Mouse (Mus musculus) intestine, embryonic 15.5 days (tissue): ENCODE data around the gene Ormdl3. TPM values are rescaled to one million over a fixed set of nuclear protein-coding genes. Genes with fewer than 3 reads are reported as not detected.

Experiments
- ATAC-seq: fragments of 200-750 bp; cut with Nextera tagmentation; 2 replicates; pipeline ENCODE4 v1.8.0; 2017; ENCODE audit warnings: moderate TSS enrichment, moderate library complexity
- H3K27ac ChIP-seq: fragments of 300-500 bp; sonication (generic); 2 replicates; pipeline ENCODE4 v1.5.1; 2015; ENCODE audit warnings: mild to moderate bottlenecking, inconsistent platforms
- H3K27me3 ChIP-seq: fragments of 300-500 bp; sonication (generic); replicated peaks from 2 replicates; pipeline ENCODE4 v1.6.1; 2015; ENCODE audit warnings: inconsistent platforms
- H3K36me3 ChIP-seq: fragments of 300-500 bp; sonication (generic); 2 replicates; pipeline ENCODE4 v1.6.1; 2015; ENCODE audit warnings: inconsistent platforms
- H3K4me1 ChIP-seq: fragments of 300-500 bp; sonication (generic); replicated peaks from 2 replicates; pipeline ENCODE4 v1.6.1; 2015; ENCODE audit warnings: inconsistent platforms
- H3K4me2 ChIP-seq: fragments of 300-500 bp; sonication (generic); replicated peaks from 2 replicates; pipeline ENCODE4 v1.6.1; 2015; ENCODE audit warnings: mild to moderate bottlenecking, inconsistent platforms
- H3K4me3 ChIP-seq: fragments of 300-500 bp; sonication (generic); replicated peaks from 2 replicates; pipeline ENCODE4 v1.5.1; 2015; ENCODE audit warnings: inconsistent platforms
- H3K9ac ChIP-seq: fragments of 300-500 bp; sonication (generic); 2 replicates; pipeline ENCODE4 v1.6.1; 2015; ENCODE audit warnings: inconsistent platforms
- H3K9me3 ChIP-seq: fragments of 300-500 bp; sonication (generic); 2 replicates; pipeline ENCODE4 v1.6.1; 2016; ENCODE audit warnings: inconsistent platforms
- WGBS: fragments of 180-500 bp; shearing (Covaris S2); methylation state at CpG from one replicate; pipeline ENCODE4 v1.1.7; 2015; 5-methylcytosine and 5-hydroxymethylcytosine counted together
- polyA plus RNA-seq: library from polyadenylated mRNA; unstranded; fragments of >200 nt; fragmentation: Nextera tagmentation; extraction: Ambion mirVana; gene quantifications from 2 replicates; pipeline ENCODE4 v1.2.1, GENCODE M21; 2015

The Ormdl3 gene
- polyA plus RNA-seq, 1 experiment from 2014 or later = 50.5 TPM

DNA sequence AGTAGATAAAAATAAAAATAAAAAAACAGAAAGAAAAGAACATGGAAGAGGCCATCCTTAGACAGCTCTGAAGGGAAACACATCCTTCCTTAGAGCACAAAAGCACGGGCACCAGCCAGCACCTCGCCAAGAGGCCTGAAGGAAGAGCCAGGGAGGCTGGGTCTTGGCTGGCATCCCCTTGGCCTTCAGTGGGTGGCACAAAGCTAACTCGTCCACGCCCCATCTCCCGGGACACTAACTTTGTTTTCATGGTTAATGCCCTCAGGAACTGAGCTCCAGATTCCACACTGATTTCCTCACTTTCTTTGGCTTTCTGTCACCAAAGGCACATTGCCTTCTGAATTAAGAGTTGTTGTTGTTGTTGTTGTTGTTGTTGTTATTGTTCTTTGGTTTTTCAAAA lies 9.4 kb downstream of the Ormdl3 start:
- ATAC-seq = no peak
- Histone ChIP-seq H3K9ac (no peak overlapping the region), H3K4me2 (no peak overlapping the region), H3K4me1 (peaks cover 15% of the 10 kb centered on the region), H3K4me3 (no peak overlapping the region), H3K27me3 (no peaks in the 10 kb centered on the region), H3K36me3 (peaks cover 11% of the 10 kb centered on the region; the same call in 1 of the 2 replicates), H3K27ac (no peak overlapping the region), H3K9me3 (no peaks in the 10 kb centered on the region)
- 91% methylated on average over 5 of the region's 5 CpGs for WGBS

DNA sequence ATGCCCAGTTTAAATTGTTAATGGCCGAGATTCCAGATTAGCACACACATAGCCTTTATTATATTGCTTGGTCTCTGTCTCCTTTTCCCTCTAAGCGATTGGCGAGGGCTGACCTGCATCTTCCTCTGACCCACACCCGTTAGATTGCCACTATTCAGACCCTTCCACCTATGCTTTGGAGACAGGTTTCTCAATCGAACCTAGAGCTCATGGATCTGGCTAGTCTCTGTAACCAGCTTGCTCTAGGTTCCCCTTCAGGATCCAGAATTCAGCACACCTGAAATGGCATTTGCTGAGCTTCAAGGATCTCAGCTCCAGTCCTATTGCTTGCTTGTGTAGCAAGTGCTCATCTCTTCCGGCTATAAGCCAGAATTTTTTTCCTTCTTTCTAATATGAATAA lies 17.7 kb downstream of the Ormdl3 start:
- no peak for ATAC-seq
- H3K27ac ChIP-seq = no peak overlapping the region
- H3K27me3 ChIP-seq = no peaks in the 10 kb centered on the region
- no peak overlapping the region for H3K4me2 ChIP-seq
- WGBS = 81% methylated on average over 6 of the region's 6 CpGs
- H3K9ac ChIP-seq = no peak overlapping the region
- no peak overlapping the region for H3K4me3 ChIP-seq
- no peaks in the 10 kb centered on the region for H3K9me3 ChIP-seq
- no peaks in the 10 kb centered on the region for H3K4me1 ChIP-seq
- H3K36me3 ChIP-seq = no peaks in the 10 kb centered on the region

DNA sequence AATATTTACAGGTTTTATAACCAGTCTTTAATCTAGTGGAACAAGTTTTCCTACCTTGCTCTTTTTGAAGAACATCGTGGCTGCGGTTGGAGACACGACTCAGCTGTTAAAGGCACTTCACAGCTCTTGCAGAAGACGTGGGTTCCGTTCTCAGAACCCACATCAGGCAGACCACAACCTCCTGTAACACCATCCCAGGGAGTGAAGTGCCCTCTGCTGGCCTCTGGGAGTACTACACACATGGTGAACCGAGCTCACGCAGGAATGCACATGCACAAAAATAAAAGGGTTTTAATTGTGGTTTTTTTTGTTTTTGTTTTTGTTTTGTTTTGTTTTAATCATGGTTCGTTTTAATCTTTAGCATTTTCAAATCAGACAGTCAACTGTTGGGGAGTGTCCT lies 18.8 kb downstream of the Ormdl3 start:
- Histone ChIP-seq H3K4me1 (no peaks in the 10 kb centered on the region; the same call in none of the 2 replicates), H3K27ac (no peak overlapping the region), H3K36me3 (no peaks in the 10 kb centered on the region), H3K4me2 (no peak overlapping the region), H3K9me3 (no peaks in the 10 kb centered on the region), H3K27me3 (no peaks in the 10 kb centered on the region), H3K4me3 (no peak overlapping the region), H3K9ac (no peak overlapping the region)
- ATAC-seq = no peak
- WGBS = 83% methylated on average over 8 of the region's 8 CpGs

DNA sequence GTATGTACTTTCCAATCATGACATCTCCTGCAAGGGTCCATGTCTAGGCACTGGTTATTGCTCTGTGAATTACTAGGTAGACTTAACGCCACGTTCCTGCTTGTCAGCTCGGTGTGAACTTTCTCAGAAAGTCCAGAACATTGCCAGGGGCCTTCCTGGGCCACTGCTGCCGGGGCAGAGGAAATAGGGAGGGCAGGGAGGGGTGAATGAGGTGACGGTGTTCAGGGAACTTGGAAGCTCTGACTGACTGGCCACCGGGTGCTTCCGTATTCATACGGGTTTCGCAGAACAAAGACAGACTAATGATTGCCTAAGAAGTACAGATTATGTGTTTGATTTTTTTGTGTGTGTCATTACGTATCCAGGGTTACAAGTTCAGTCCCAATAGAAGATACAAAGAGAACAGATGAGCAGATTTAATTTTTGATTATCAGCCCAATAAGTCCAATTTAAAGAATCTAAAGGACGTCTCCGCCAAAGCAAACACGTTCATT lies 23.2 kb downstream of the Ormdl3 start:
- peak overlapping the region; percentile 58 for H3K27ac ChIP-seq
- peak; percentile 42; the same call in 1 of the 2 replicates for ATAC-seq

DNA sequence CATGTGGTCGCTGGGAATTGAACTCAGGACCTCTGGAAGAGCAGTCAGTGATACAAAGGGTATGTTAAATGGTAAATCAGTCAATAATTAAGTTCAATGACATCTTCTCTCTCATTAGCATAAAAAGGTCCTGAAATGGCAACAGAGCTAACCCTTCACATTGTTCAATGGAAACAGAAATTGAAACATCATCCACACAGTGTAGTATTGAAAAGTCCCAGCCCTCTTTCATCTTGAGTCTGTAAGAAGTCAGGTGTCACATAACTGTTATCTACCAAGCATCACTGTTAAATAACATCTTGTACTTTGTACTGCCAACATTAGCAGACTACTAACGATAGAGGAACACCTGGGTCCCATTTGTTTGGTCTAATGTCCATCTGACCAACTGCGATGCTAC lies 24.1 kb downstream of the Ormdl3 start:
- Histone ChIP-seq H3K4me3 (no peak overlapping the region), H3K36me3 (no peaks in the 10 kb centered on the region), H3K4me1 (peaks cover 3% of the 10 kb centered on the region), H3K4me2 (no peak overlapping the region), H3K27ac (no peak overlapping the region), H3K27me3 (no peaks in the 10 kb centered on the region), H3K9me3 (no peaks in the 10 kb centered on the region), H3K9ac (no peak overlapping the region)
- no peak for ATAC-seq
- WGBS = 76% methylated on average over 3 of the region's 3 CpGs

More for the DNA sequence above, 23.2 kb downstream of the Ormdl3 start:
- no peak overlapping the region for H3K4me2 ChIP-seq
- no peaks in the 10 kb centered on the region for H3K36me3 ChIP-seq
- no peak overlapping the region for H3K9ac ChIP-seq
- 42% methylated on average over 13 of the region's 13 CpGs for WGBS
- no peak overlapping the region for H3K4me3 ChIP-seq
- peaks cover 3% of the 10 kb centered on the region for H3K4me1 ChIP-seq
- no peaks in the 10 kb centered on the region for H3K27me3 ChIP-seq
- H3K9me3 ChIP-seq = no peaks in the 10 kb centered on the region

DNA sequence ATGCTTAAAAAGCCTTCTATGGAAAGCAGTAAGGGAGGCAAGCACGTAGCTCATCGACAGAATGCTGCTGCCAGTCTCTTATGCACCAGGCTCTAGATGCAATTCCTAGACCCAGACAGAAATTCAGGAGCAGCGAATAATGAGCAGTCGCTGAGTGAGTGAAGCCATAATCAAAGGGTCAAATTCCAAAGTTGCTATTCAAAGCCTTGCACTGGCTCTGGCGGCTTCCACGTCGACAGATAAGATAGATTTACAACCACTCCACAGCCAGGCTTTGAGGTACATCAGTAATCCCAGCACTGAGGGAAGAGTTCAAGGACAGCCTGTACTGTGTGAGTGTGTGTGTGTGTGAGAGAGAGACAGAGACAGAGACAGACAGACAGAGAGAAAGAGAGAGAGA lies 26.2 kb downstream of the Ormdl3 start:
- Histone ChIP-seq H3K4me2 (no peak overlapping the region), H3K36me3 (no peaks in the 10 kb centered on the region), H3K4me1 (peaks cover 3% of the 10 kb centered on the region), H3K27ac (peak overlapping the region; percentile 32; the same call in 1 of the 2 replicates), H3K4me3 (no peak overlapping the region), H3K9me3 (no peaks in the 10 kb centered on the region), H3K27me3 (no peaks in the 10 kb centered on the region), H3K9ac (no peak overlapping the region)
- 20% methylated on average over 7 of the region's 7 CpGs for WGBS
- ATAC-seq = peak; percentile 82

DNA sequence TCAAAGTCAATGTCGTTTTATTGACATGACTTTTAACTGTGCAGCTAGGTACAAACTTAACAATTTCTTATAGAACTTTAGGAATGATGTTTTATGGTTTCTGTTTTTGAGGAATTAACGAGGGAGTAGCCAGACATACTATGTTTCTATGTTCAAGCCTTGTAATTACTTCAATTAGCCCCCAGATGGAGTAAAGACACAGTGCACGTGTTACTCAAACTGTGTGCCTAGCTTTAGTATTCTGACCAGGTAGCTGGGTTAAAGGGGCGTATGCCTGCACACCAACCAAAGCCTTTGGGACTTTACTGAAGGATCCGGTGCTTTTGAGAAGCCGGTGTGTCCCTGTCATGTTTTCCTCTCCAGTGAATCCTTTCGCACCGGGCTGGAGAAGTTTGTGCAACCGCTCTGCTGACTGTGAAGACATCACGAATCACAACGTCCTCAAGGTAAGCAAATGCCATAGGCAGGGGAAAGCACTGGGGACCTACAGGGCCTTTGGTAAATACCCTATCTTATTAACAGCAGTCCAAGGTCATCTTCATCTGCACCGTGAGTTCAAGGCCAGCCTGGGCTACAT lies 32.0 kb downstream of the Ormdl3 start:
- H3K9ac ChIP-seq = no peak overlapping the region
- H3K36me3 ChIP-seq = no peaks in the 10 kb centered on the region
- H3K27ac ChIP-seq = no peak overlapping the region
- H3K9me3 ChIP-seq = no peaks in the 10 kb centered on the region
- 59% methylated on average over 12 of the region's 12 CpGs for WGBS
- H3K4me2 ChIP-seq = no peak overlapping the region
- no peaks in the 10 kb centered on the region; the same call in 1 of the 2 replicates for H3K27me3 ChIP-seq
- H3K4me1 ChIP-seq = peaks cover 5% of the 10 kb centered on the region
- no peak overlapping the region for H3K4me3 ChIP-seq
- no peak for ATAC-seq

DNA sequence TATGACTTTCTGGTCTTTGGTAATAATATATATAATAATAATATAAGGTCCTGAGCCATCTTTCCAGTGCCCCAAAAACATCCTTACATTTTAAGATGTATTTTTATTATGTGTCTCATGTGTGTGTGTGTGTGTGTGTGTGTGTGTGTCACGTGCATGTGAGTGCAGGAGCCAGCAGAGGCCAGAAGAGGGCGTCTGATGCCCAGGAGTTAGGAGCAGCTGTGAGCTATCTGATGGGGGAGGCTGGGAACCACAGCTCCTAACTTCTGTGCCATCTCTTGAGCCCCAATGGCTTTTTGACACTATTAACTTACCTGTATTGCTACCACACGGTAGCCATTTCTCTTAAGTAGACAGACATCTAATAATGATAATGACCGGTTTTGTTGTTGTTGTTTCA lies 33.2 kb downstream of the Ormdl3 start:
- Histone ChIP-seq H3K27ac (no peak overlapping the region), H3K4me1 (peaks cover 5% of the 10 kb centered on the region), H3K27me3 (peaks cover 5% of the 10 kb centered on the region; the same call in 1 of the 2 replicates), H3K9me3 (no peaks in the 10 kb centered on the region), H3K9ac (no peak overlapping the region), H3K36me3 (no peaks in the 10 kb centered on the region), H3K4me3 (no peak overlapping the region), H3K4me2 (no peak overlapping the region)
- ATAC-seq = no peak
- 89% methylated on average over 4 of the region's 4 CpGs for WGBS

DNA sequence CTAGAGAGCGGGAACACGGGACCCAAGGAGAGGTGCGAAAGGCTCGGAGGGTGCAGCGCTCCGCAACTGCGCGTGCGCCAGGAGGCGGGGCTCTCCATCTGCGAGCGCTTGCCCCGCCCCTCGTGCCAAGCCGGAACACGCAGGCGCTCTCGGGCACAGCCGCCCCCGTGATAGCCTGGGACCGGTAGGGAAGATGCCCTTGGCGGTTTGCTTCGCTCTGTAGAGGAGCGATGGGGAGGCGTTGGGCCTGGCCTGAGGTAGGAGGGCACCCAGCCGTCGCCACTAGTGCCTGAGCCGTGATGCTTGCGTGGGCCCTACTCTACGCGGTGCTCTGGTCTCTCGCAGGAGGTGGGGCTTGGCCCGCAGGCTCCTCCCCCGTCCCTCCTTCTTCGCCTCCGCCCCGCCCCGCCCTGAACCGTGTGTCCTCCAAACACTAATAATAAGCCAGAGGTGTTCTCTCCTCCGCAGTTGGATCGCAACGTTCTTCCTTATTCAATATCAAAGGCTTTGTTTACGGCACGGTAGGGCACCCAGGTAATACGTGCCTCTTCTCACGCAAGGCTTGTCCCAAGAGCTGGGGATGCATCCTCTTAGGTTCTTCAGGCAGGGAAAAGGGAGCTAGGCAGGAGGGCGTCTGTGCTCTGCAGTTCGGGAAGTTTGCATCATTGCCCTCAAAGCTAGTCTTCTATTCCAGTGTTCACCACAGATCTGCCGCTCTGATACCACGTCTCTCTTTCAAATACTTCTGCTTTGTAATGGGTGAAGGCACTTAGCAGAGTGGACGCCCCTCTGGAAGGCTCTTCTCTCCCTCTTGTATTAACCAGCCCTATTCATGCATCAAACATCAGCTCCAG lies 36.0 kb downstream of the Ormdl3 start, which contains the start of gene Zpbp2:
Gene Zpbp2, plus strand, starts transcription at position 123 of the 854 bp plus-strand sequence.
- under 1% methylated on average over 51 of the region's 51 CpGs for WGBS
- peak; percentile 99 for ATAC-seq
- Histone ChIP-seq H3K4me3 (peak within 1 kb of the TSS; percentile 87), H3K9ac (peak within 1 kb of the TSS; percentile 66), H3K36me3 (no peaks in the 10 kb centered on the region), H3K27ac (peak within 1 kb of the TSS; percentile 70), H3K27me3 (peaks cover 24% of the 10 kb centered on the region), H3K4me2 (peak within 1 kb of the TSS; percentile 87), H3K9me3 (no peaks in the 10 kb centered on the region), H3K4me1 (peaks cover 5% of the 10 kb centered on the region)

DNA sequence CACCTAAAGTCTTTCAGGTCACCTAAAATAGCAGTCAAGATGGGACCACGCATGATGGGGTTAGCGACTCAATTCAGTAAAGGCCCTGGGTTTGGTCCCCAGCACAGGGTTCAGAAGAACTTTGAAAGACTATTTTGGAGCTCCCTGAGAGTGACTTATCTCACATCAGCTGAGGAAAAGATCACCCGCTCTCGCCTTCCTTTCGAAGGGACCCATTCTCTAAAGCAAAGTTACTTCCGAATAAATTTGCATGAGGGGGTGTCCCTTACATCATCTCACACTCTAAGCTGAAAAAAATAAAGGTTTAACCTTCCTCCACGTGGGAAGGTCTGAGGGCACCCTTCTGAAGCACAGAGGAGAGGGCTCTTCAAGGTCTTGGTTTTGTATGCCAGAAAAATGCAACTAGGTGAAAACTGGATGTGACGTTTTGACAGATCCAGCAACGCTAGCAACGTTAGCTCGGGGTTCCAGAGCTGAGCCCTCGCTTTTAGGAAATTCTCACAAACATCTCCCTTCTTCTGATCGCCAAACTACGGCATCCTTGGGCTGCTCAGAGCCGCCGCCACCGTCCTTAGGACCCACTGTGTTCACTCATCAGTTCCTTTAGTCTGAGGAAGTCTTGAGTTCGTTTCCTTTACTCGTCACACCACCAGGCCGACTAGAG lies 36.7 kb downstream of the Ormdl3 start:
- Histone ChIP-seq H3K4me2 (peak overlapping the region; percentile 87), H3K9me3 (no peaks in the 10 kb centered on the region), H3K9ac (peak overlapping the region; percentile 66), H3K27me3 (peaks cover 31% of the 10 kb centered on the region), H3K27ac (0 out of 2 replicates have a peak overlapping the region, but pooled peaks have one; percentile 70), H3K36me3 (no peaks in the 10 kb centered on the region), H3K4me3 (peak overlapping the region; percentile 87), H3K4me1 (peaks cover 12% of the 10 kb centered on the region)
- ATAC-seq = no peak
- 18% methylated on average over 20 of the region's 20 CpGs for WGBS

DNA sequence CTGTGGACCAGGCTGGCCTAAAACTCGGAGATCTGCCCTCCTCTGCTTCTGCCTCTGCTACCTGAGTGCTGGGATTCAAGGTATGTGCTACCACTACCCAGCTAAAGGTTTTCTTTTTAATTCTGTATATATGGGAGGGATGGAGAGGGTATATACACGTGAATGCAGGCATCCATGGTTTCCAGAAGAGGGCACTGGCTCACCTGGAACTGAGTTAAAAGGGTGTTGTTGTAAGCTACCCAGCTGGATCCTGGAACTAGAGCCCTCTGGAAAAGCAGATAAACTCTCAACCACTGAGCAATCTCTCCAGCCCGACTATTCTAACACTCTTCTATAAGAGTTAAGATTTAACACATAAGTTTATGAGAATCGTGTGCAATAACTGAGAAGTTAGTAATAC lies 37.8 kb downstream of the Ormdl3 start:
- no peak overlapping the region for H3K9ac ChIP-seq
- H3K27ac ChIP-seq = no peak overlapping the region
- no peak overlapping the region for H3K4me2 ChIP-seq
- H3K4me1 ChIP-seq = peaks cover 15% of the 10 kb centered on the region
- H3K27me3 ChIP-seq = peaks cover 34% of the 10 kb centered on the region
- no peak overlapping the region for H3K4me3 ChIP-seq
- no peaks in the 10 kb centered on the region for H3K9me3 ChIP-seq
- 72% methylated on average over 4 of the region's 4 CpGs for WGBS
- ATAC-seq = no peak
- H3K36me3 ChIP-seq = no peaks in the 10 kb centered on the region

DNA sequence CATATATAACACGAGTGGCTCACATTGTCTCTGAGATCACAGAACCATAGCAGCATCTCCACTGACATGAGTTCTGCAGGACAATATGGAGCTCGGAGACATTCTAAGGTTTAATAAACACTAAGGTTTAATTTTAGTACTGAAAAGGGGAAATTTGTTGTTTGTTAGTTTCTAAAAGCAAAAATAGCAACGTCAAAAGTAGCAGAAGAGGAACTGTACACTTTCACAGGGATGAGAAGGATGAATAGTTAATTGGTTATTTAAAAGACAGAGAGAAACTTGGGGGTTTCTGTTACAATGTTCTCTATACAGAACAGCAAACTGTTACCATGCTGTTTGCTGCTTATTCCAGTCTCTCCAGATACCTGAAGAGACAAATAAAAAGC lies 39.9 kb downstream of the Ormdl3 start:
- H3K4me1 ChIP-seq = peaks cover 15% of the 10 kb centered on the region
- H3K9ac ChIP-seq = no peak overlapping the region
- no peak overlapping the region for H3K4me3 ChIP-seq
- H3K9me3 ChIP-seq = no peaks in the 10 kb centered on the region
- no peak overlapping the region for H3K27ac ChIP-seq
- no peaks in the 10 kb centered on the region for H3K36me3 ChIP-seq
- WGBS = 60% methylated on average over 3 of the region's 3 CpGs
- ATAC-seq = no peak
- H3K27me3 ChIP-seq = peaks cover 41% of the 10 kb centered on the region
- H3K4me2 ChIP-seq = no peak overlapping the region
